Mouse (Mus musculus) forebrain, embryonic 11.5 days (tissue): ENCODE measurements around the gene Rprd1b. TPM values are rescaled to one million over a fixed set of nuclear protein-coding genes. Genes with fewer than 3 reads are reported as not detected.
A peak's percentile ranks its signal among the peaks of the same experiment; 100 is the strongest.

Experiments
- ATAC-seq: fragments of 200-750 bp; cut with Nextera tagmentation; replicated peaks from 2 replicates; pipeline ENCODE4 v1.8.0; 2017; ENCODE audit warnings: moderate TSS enrichment; ENCODE audit not compliant: low FRiP score
- DNase-seq: peaks from one replicate; pipeline ENCODE4 v3.0.0-alpha.2; 2017; ENCODE audit warnings: low spot score
- H3K27ac ChIP-seq: fragments of 300-500 bp; sonication (generic); 2 replicates; pipeline ENCODE4 v1.5.1; 2014; ENCODE audit warnings: low read depth, low read length
- H3K27me3 ChIP-seq: fragments of 300-500 bp; sonication (generic); 2 replicates; pipeline ENCODE4 v1.6.1; 2014; ENCODE audit warnings: mild to moderate bottlenecking, low read length, mixed read lengths; ENCODE audit not compliant: control insufficient read depth, insufficient read depth
- H3K36me3 ChIP-seq: fragments of 300-500 bp; sonication (generic); 2 replicates; pipeline ENCODE4 v1.6.1; 2014; ENCODE audit warnings: mild to moderate bottlenecking, low read length, moderate library complexity, mixed read lengths; ENCODE audit not compliant: control insufficient read depth, insufficient read depth
- H3K4me1 ChIP-seq: fragments of 300-500 bp; sonication (generic); replicated peaks from 2 replicates; pipeline ENCODE4 v1.6.1; 2014; ENCODE audit warnings: low read length, mixed read lengths; ENCODE audit not compliant: control insufficient read depth, insufficient read depth
- H3K4me2 ChIP-seq: fragments of 300-500 bp; sonication (generic); 2 replicates; pipeline ENCODE4 v1.6.1; 2014; ENCODE audit warnings: low read depth, mild to moderate bottlenecking, low read length, moderate library complexity, mixed read lengths; ENCODE audit not compliant: severe bottlenecking
- H3K4me3 ChIP-seq: fragments of 300-500 bp; sonication (generic); 2 replicates; pipeline ENCODE4 v1.5.1; 2014; ENCODE audit warnings: low read depth, low read length
- H3K9ac ChIP-seq: fragments of 300-500 bp; sonication (generic); 2 replicates; pipeline ENCODE4 v1.6.1; 2014; ENCODE audit warnings: low read length
- H3K9me3 ChIP-seq: fragments of 300-500 bp; sonication (generic); 2 replicates; pipeline ENCODE4 v1.6.1; 2016; ENCODE audit warnings: low read length, mixed read lengths; ENCODE audit not compliant: control insufficient read depth
- WGBS: fragments of 180-500 bp; shearing (Covaris S2); extraction: QIAGEN DNeasy Blood & Tissue Kit; methylation state at CpG from one replicate; pipeline ENCODE4 v1.1.7; 2014; 5-methylcytosine and 5-hydroxymethylcytosine counted together
- polyA plus RNA-seq: library from polyadenylated mRNA; unstranded; fragments of >200 nt; fragmentation: Nextera tagmentation; extraction: Ambion mirVana; gene quantifications from 2 replicates; pipeline ENCODE4 v1.2.1, GENCODE M21; 2014

Rprd1b gene
- polyA plus RNA-seq, 1 experiment from 2014 or later: 65.6 TPM

DNA sequence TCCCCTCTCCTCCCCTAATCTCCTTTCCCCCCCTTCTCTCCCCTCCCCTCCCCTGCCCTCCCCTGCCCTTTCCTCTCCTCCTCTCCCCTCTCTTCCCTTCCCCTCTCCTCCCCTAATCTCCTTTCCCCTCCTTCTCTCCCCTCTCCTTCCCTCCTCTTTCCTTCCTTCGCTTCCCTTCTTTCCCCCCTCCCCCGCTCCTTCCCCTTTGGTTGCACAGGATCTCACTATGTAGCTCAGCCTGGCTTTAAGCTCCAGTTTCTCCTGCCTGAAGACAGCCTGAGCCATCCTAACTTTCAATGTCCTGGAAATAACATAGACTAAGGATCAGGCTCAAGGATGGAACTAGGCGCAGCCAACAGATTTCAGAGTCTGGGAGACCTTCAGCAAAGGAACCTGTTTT is 115.5 kb downstream of the Rprd1b start:
- WGBS: 60% methylated on average over 3 of the region's 3 CpGs
- Histone ChIP-seq H3K27me3 (0 out of 2 replicates have a peak, but pooled peaks cover 3% of the 10 kb centered on the region), H3K9ac (no peak overlapping the region), H3K4me3 (no peak overlapping the region), H3K4me2 (no peak overlapping the region), H3K4me1 (peaks cover 2% of the 10 kb centered on the region; the same call in 1 of the 2 replicates), H3K36me3 (no peaks in the 10 kb centered on the region), H3K27ac (no peak overlapping the region), H3K9me3 (no peaks in the 10 kb centered on the region)
- DNase-seq (no peak), ATAC-seq (no peak)

DNA sequence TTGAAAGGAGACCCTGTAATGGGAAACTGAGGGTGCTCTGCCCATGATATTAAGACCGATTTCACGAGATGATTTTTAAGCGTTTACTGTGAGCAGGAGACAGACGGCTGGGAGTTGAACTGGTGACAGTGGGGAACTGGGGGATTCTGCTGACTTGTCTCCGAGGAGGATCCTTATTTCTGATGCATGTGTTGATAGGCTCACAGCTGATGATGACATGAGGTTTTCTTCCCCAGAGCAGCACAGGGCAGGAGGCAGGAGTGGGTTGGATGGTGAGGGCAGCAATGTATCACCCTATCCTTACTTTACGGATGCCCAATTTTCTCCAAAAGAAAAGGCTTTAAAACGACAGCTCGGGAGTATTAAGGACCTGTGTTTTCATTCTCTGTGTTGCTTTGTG is 116.0 kb downstream of the Rprd1b start:
- no peak overlapping the region for H3K27ac ChIP-seq
- no peak for ATAC-seq

DNA sequence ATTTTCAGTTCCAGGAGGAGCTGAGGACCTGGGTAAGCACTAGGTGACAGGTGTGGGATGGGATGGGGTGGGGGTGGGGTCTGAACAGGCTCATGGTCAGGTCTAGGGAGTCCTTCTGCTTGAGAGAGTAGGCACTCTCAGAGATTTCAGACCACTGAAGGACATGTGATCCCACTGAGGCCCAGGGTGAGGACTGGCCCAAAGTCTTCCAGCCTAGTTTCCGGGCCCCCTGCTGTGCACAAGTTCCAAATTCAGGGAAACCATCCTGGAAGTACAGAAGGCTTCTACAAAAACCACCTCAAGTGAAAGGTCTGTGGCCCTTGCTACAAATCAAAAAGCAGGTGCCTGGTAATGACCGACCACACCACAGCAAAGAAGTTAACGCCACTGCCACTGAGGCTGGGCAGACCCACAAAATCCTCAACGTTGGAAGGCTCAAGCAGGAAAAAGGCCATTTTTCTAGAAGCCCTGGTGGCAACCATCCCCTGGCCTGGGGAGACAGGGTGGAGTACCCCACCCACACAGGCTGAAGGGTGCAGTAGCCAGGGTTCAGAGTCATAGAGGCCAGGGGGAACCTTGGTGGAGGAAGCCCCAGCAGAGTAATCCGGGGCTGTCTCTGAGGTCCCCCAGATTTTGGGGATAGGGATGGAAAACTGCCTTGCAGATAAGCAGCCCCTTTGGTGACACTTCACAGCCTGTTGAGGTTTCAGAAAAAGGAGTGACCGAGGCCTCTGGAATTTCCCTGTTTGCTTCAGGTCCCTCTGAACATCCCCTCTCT is 116.6 kb downstream of the Rprd1b start:
- WGBS: 88% methylated on average over 6 of the region's 6 CpGs
- Histone ChIP-seq H3K4me1 (peaks cover 2% of the 10 kb centered on the region; the same call in 1 of the 2 replicates), H3K9me3 (no peaks in the 10 kb centered on the region), H3K4me3 (no peak overlapping the region), H3K27me3 (0 out of 2 replicates have a peak, but pooled peaks cover 3% of the 10 kb centered on the region), H3K27ac (no peak overlapping the region), H3K4me2 (0 out of 2 replicates have a peak overlapping the region, but pooled peaks have one; percentile 8), H3K9ac (no peak overlapping the region), H3K36me3 (no peaks in the 10 kb centered on the region)
- DNase-seq: no peak
- ATAC-seq: no peak

More for the DNA sequence above, 116.0 kb downstream of the Rprd1b start:
- no peak for DNase-seq
- no peak overlapping the region for H3K4me2 ChIP-seq
- no peak overlapping the region for H3K4me3 ChIP-seq
- peaks cover 2% of the 10 kb centered on the region; the same call in 1 of the 2 replicates for H3K4me1 ChIP-seq
- H3K27me3 ChIP-seq: 0 out of 2 replicates have a peak, but pooled peaks cover 3% of the 10 kb centered on the region
- H3K9me3 ChIP-seq: no peaks in the 10 kb centered on the region
- 55% methylated on average over 8 of the region's 8 CpGs for WGBS
- H3K9ac ChIP-seq: no peak overlapping the region
- H3K36me3 ChIP-seq: no peaks in the 10 kb centered on the region

DNA sequence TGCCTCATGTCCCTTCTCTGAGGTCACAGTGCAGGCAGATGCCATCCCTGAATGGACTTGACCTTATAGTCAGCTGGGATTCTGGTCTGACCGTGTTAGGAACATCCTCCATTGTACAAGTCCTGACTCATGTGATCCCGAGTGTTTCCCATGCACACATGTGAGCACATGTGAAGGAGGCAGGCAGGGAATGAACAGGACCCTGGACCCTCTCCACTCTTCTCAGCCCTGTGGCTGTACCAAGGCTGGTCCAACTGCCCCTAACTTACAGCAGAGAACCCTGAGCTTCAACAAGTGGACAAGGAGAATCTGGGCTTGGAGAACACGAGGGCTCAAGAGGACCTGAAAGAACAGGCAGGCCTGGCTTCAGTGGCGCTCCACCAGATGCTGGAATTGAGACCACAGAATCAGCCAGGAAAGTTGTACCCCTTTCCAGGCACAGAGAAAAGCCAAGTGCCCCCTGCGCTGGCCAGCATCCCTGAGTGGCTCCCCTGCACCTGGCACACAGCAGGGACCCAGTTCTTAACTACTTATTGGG is 117.3 kb downstream of the Rprd1b start:
- H3K4me3 ChIP-seq: peak overlapping the region; percentile 28
- DNase-seq: no peak
- H3K27me3 ChIP-seq: 0 out of 2 replicates have a peak, but pooled peaks cover 3% of the 10 kb centered on the region
- no peak overlapping the region; the same call in 1 of the 2 replicates for H3K9ac ChIP-seq
- no peaks in the 10 kb centered on the region for H3K36me3 ChIP-seq
- H3K9me3 ChIP-seq: no peaks in the 10 kb centered on the region
- no peak for ATAC-seq
- H3K4me1 ChIP-seq: peaks cover 2% of the 10 kb centered on the region; the same call in 1 of the 2 replicates
- 72% methylated on average over 5 of the region's 5 CpGs for WGBS
- no peak overlapping the region for H3K27ac ChIP-seq
- H3K4me2 ChIP-seq: peak overlapping the region; percentile 69; the same call in 1 of the 2 replicates

DNA sequence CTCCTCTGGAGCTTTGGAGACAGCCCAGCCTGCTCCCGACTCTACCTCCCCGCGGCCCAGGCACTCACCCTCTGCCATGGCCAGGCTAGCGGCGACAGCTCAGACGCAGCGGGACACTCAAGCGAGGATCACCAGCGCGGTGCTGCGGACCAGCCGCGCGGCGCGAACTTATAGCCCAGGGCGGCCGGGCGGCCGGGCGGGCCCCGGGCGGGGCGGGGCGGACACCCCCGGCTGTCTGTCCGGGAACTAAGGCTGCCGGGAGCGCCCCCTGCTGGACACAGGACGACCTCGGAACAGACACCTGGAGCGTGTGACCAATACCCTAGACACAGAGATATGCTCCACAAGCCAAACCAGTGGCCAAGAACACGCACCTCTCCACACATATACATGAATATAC is 117.9 kb downstream of the Rprd1b start, which contains the start of gene Tgm2:
TSS of gene Tgm2 (minus strand) at position 214 of the 400 bp plus-strand sequence.
- WGBS: 4% methylated on average over 31 of the region's 33 CpGs
- ATAC-seq (peak; percentile 67), DNase-seq (peak; percentile 91)
- no peaks in the 10 kb centered on the region for H3K9me3 ChIP-seq
- H3K4me3 ChIP-seq: peak within 1 kb of the TSS; percentile 28
- H3K9ac ChIP-seq: peak within 1 kb of the TSS; percentile 50; the same call in 1 of the 2 replicates
- no peak within 1 kb of the TSS for H3K27ac ChIP-seq
- 0 out of 2 replicates have a peak, but pooled peaks cover 3% of the 10 kb centered on the region for H3K27me3 ChIP-seq
- H3K36me3 ChIP-seq: no peaks in the 10 kb centered on the region
- H3K4me1 ChIP-seq: peaks cover 2% of the 10 kb centered on the region; the same call in 1 of the 2 replicates
- H3K4me2 ChIP-seq: peak within 1 kb of the TSS; percentile 69

DNA sequence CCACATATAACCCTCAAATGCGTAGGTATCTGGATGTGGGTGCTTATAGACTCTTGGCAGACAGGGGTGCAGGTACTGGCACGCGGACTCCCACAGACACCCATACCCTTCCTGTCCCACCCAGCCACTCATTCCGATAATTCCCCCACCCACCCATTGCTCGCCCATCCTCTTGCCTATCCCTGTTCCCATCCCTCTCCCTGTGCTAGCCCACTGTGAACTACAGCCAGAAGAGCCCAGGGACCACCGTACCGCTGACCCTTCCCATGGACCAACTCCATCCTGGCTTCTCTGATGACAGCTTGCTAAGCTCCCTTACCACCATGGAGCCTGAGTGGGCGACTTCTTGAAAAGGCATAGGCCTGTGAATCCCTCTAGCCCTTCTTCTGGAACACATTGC is 118.7 kb downstream of the Rprd1b start:
- Histone ChIP-seq H3K9ac (no peak overlapping the region), H3K27ac (no peak overlapping the region), H3K4me3 (no peak overlapping the region), H3K4me2 (no peak overlapping the region), H3K36me3 (no peaks in the 10 kb centered on the region), H3K4me1 (peaks cover 2% of the 10 kb centered on the region; the same call in 1 of the 2 replicates), H3K27me3 (0 out of 2 replicates have a peak, but pooled peaks cover 3% of the 10 kb centered on the region), H3K9me3 (no peaks in the 10 kb centered on the region)
- DNase-seq (no peak), ATAC-seq (0 out of 2 replicates have a peak, but pooled peaks have one; percentile 12)
- WGBS: 92% methylated on average over 8 of the region's 8 CpGs

DNA sequence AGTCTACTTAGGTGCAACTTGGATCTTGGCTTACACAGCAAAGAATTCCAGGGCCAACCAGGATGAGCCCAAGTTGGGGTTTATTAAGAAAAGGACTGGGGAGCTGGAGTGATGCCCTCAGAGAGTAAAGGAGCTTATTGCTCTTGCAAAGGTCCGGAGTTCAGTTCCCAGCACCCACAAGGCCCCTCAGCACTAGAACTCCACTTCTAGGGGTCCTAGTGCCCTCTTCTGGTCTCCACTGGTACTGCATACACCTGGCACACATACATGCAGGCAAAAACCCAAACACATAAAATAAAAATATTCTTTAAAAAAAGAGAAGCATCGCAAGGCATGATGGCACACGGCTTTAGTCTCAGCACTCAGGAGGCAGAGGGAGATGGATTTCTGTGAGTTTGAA is 122.8 kb downstream of the Rprd1b start:
- no peaks in the 10 kb centered on the region for H3K9me3 ChIP-seq
- DNase-seq (no peak), ATAC-seq (no peak)
- H3K36me3 ChIP-seq: no peaks in the 10 kb centered on the region
- peaks cover 11% of the 10 kb centered on the region; the same call in 1 of the 2 replicates for H3K4me1 ChIP-seq
- no peaks in the 10 kb centered on the region for H3K27me3 ChIP-seq
- no peak overlapping the region for H3K9ac ChIP-seq
- no peak overlapping the region for H3K27ac ChIP-seq
- H3K4me3 ChIP-seq: no peak overlapping the region
- WGBS: 95% methylated on average over 3 of the region's 3 CpGs
- no peak overlapping the region for H3K4me2 ChIP-seq

DNA sequence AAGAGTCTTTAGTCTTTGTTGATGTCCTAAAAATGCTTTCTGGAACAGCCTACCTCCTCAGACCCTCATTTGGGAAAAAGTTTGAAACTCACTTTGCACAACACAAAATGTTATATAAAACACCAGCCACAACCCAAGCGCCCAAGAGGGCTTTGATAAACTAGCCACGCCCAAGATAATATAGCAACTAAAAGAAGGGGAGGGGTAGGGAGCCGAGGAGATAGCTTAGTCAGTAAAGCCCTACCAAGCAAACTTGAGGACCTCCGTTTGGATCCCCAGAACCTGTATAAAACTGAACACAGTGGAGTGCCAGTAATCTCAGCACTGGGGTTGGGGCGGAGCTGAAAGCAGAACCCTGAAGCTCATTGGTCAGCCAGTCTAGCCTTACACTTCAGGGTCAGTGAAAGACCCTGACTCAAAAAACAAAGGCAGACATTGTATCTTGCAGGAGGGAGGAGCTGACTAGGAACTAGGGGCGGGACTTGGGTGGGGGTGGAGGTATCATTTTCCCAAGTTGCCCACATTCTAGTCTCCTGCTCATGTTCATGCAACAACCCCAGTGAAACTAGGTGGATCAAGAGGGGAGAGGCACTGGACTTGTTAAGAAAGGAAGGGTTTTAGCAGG is 124.5 kb downstream of the Rprd1b start:
- Histone ChIP-seq H3K27me3 (no peaks in the 10 kb centered on the region), H3K9me3 (no peaks in the 10 kb centered on the region), H3K9ac (no peak overlapping the region; the same call in 1 of the 2 replicates), H3K4me1 (peaks cover 8% of the 10 kb centered on the region; the same call in 1 of the 2 replicates), H3K36me3 (no peaks in the 10 kb centered on the region), H3K27ac (peak overlapping the region; percentile 50; the same call in 1 of the 2 replicates), H3K4me2 (peak overlapping the region; percentile 55; the same call in 1 of the 2 replicates), H3K4me3 (no peak overlapping the region)
- WGBS: 18% methylated on average over 6 of the region's 6 CpGs
- peak; percentile 76 for DNase-seq
- ATAC-seq: peak; percentile 89
